Mouse (Mus musculus) C2C12 (cell line): ENCODE data around the gene 4933428G20Rik.

Experiments
- CEBPB ChIP-seq: IDR thresholded peaks from one replicate; pipeline ENCODE4 v1.6.1; 2011; ENCODE audit warnings: low read depth, mild to moderate bottlenecking, control low read depth, moderate library complexity
- CTCF ChIP-seq: IDR thresholded peaks from one replicate; pipeline ENCODE4 v1.5.1; 2011; ENCODE audit not compliant: control insufficient read depth, insufficient read depth, insufficient read length
- MAX ChIP-seq: IDR thresholded peaks from one replicate; pipeline ENCODE4 v1.6.1; 2011; ENCODE audit warnings: mild to moderate bottlenecking, control low read depth

- no peak for TF ChIP-seq CTCF
- TF ChIP-seq CEBPB: no peak
- TF ChIP-seq MAX: no peak
Measured at GRCm38 (mm10) chr11:97466444-97467160, 33.5 kb downstream of the 4933428G20Rik start.
